Mouse (Mus musculus) midbrain, embryonic 13.5 days (tissue): ENCODE data around the gene Mgat4e. TPM values are rescaled to one million over a fixed set of nuclear protein-coding genes. Genes with fewer than 3 reads are reported as not detected.

ENCODE experiments used
- ATAC-seq: fragments of 200-750 bp; cut with Nextera tagmentation; 2 replicates; pipeline ENCODE4 v1.8.0; 2017; ENCODE audit warnings: mild to moderate bottlenecking, moderate TSS enrichment, moderate library complexity
- H3K27ac ChIP-seq: fragments of 300-500 bp; sonication (generic); 2 replicates; pipeline ENCODE4 v1.5.1; 2015; ENCODE audit warnings: inconsistent platforms, mild to moderate bottlenecking, moderate library complexity
- H3K27me3 ChIP-seq: fragments of 300-500 bp; sonication (generic); 2 replicates; pipeline ENCODE4 v1.6.1; 2015; ENCODE audit warnings: mild to moderate bottlenecking, inconsistent platforms
- H3K36me3 ChIP-seq: fragments of 300-500 bp; sonication (generic); 2 replicates; pipeline ENCODE4 v1.6.1; 2015; ENCODE audit warnings: mild to moderate bottlenecking, inconsistent platforms
- H3K4me1 ChIP-seq: fragments of 300-500 bp; sonication (generic); replicated peaks from 2 replicates; pipeline ENCODE4 v1.6.1; 2015; ENCODE audit warnings: inconsistent platforms
- H3K4me2 ChIP-seq: fragments of 300-500 bp; sonication (generic); replicated peaks from 2 replicates; pipeline ENCODE4 v1.6.1; 2015; ENCODE audit warnings: moderate library complexity, mild to moderate bottlenecking, inconsistent platforms
- H3K4me3 ChIP-seq: fragments of 300-500 bp; sonication (generic); replicated peaks from 2 replicates; pipeline ENCODE4 v1.5.1; 2015; ENCODE audit warnings: mild to moderate bottlenecking, inconsistent platforms
- H3K9ac ChIP-seq: fragments of 300-500 bp; sonication (generic); replicated peaks from 2 replicates; pipeline ENCODE4 v1.6.1; 2015; ENCODE audit warnings: mild to moderate bottlenecking, inconsistent platforms
- H3K9me3 ChIP-seq: fragments of 300-500 bp; sonication (generic); 2 replicates; pipeline ENCODE4 v1.6.1; 2016; ENCODE audit warnings: mild to moderate bottlenecking, inconsistent platforms
- WGBS: fragments of 180-500 bp; shearing (Covaris S2); methylation state at CpG from one replicate; pipeline ENCODE4 v1.1.7; 2015; 5-methylcytosine and 5-hydroxymethylcytosine counted together
- polyA plus RNA-seq: library from polyadenylated mRNA; unstranded; fragments of >200 nt; fragmentation: Nextera tagmentation; extraction: Ambion mirVana; gene quantifications from 2 replicates; pipeline ENCODE4 v1.2.1, GENCODE M21; 2015

Gene Mgat4e
- not detected in 2 replicates for polyA plus RNA-seq

- Histone ChIP-seq H3K36me3 (no peaks in the 10 kb centered on the region), H3K4me2 (no peak within 1 kb of the TSS), H3K9me3 (peaks cover 11% of the 10 kb centered on the region; the same call in 1 of the 2 replicates), H3K4me3 (no peak within 1 kb of the TSS), H3K4me1 (no peaks in the 10 kb centered on the region), H3K27me3 (no peaks in the 10 kb centered on the region), H3K9ac (no peak within 1 kb of the TSS), H3K27ac (no peak within 1 kb of the TSS)
- ATAC-seq = no peak
- 70% methylated on average over 7 of the region's 7 CpGs for WGBS
Measured at GRCm38 (mm10) chr1:134549632-134550132, at the start of gene Mgat4e. Mgat4e (minus strand) TSS chr1:134549682.

- Histone ChIP-seq H3K4me1 (no peaks in the 10 kb centered on the region), H3K27ac (no peak overlapping the region), H3K9me3 (no peaks in the 10 kb centered on the region), H3K9ac (no peak overlapping the region), H3K4me3 (no peak overlapping the region), H3K27me3 (no peaks in the 10 kb centered on the region), H3K36me3 (peaks cover 79% of the 10 kb centered on the region), H3K4me2 (no peak overlapping the region)
- ATAC-seq = no peak
- 91% methylated on average over 9 of the region's 9 CpGs for WGBS
Measured at GRCm38 (mm10) chr1:134597339-134598054, 48.0 kb upstream of the Mgat4e start.

GRCm38 (mm10) chr1:134591773-134592172 lies 42.3 kb upstream of the Mgat4e start:
- H3K27me3 ChIP-seq = no peaks in the 10 kb centered on the region
- H3K4me3 ChIP-seq = no peak overlapping the region
- H3K27ac ChIP-seq = no peak overlapping the region
- peaks cover 61% of the 10 kb centered on the region for H3K36me3 ChIP-seq
- no peaks in the 10 kb centered on the region for H3K9me3 ChIP-seq
- no peaks in the 10 kb centered on the region for H3K4me1 ChIP-seq
- no peak overlapping the region for H3K4me2 ChIP-seq
- no peak for ATAC-seq
- 95% methylated on average over 2 of the region's 2 CpGs for WGBS
- no peak overlapping the region for H3K9ac ChIP-seq

- no peak for ATAC-seq
- no peaks in the 10 kb centered on the region for H3K4me1 ChIP-seq
- no peak overlapping the region for H3K27ac ChIP-seq
- H3K9me3 ChIP-seq = no peaks in the 10 kb centered on the region
- no peak overlapping the region for H3K4me3 ChIP-seq
- H3K9ac ChIP-seq = no peak overlapping the region
- H3K27me3 ChIP-seq = no peaks in the 10 kb centered on the region
- no peak overlapping the region for H3K4me2 ChIP-seq
- peaks cover 57% of the 10 kb centered on the region for H3K36me3 ChIP-seq
Measured at GRCm38 (mm10) chr1:134589676-134590075, 40.2 kb upstream of the Mgat4e start.

- 92% methylated on average over 3 of the region's 3 CpGs for WGBS
- H3K4me1 ChIP-seq = peaks cover 7% of the 10 kb centered on the region
- no peak overlapping the region for H3K4me3 ChIP-seq
- peaks cover 21% of the 10 kb centered on the region for H3K36me3 ChIP-seq
- no peak overlapping the region for H3K9ac ChIP-seq
- H3K27ac ChIP-seq = no peak overlapping the region
- H3K9me3 ChIP-seq = no peaks in the 10 kb centered on the region
- H3K27me3 ChIP-seq = no peaks in the 10 kb centered on the region
- H3K4me2 ChIP-seq = no peak overlapping the region
- no peak for ATAC-seq
Measured at GRCm38 (mm10) chr1:134583560-134583959, 34.1 kb upstream of the Mgat4e start.

- no peaks in the 10 kb centered on the region for H3K27me3 ChIP-seq
- no peak overlapping the region for H3K27ac ChIP-seq
- H3K36me3 ChIP-seq = peaks cover 4% of the 10 kb centered on the region
- H3K9ac ChIP-seq = no peak overlapping the region
- no peak overlapping the region for H3K4me3 ChIP-seq
- 89% methylated on average over 2 of the region's 2 CpGs for WGBS
- H3K4me1 ChIP-seq = peaks cover 7% of the 10 kb centered on the region
- H3K4me2 ChIP-seq = no peak overlapping the region
- no peaks in the 10 kb centered on the region for H3K9me3 ChIP-seq
- no peak for ATAC-seq
Measured at GRCm38 (mm10) chr1:134580796-134581195, 31.3 kb upstream of the Mgat4e start.

GRCm38 (mm10) chr1:134577384-134578120 lies 28.1 kb upstream of the Mgat4e start:
- WGBS = 87% methylated on average over 6 of the region's 6 CpGs
- no peak overlapping the region for H3K27ac ChIP-seq

GRCm38 (mm10) chr1:134573932-134574315 lies 24.4 kb upstream of the Mgat4e start:
- peaks cover 26% of the 10 kb centered on the region for H3K4me1 ChIP-seq

More at GRCm38 (mm10) chr1:134577384-134578120, 28.1 kb upstream of the Mgat4e start:
- Histone ChIP-seq H3K4me3 (no peak overlapping the region), H3K36me3 (no peaks in the 10 kb centered on the region), H3K4me1 (peaks cover 10% of the 10 kb centered on the region), H3K27me3 (no peaks in the 10 kb centered on the region), H3K4me2 (no peak overlapping the region), H3K9me3 (no peaks in the 10 kb centered on the region), H3K9ac (no peak overlapping the region)
- ATAC-seq = no peak

GRCm38 (mm10) chr1:134573300-134573931 lies 23.9 kb upstream of the Mgat4e start:
- no peak overlapping the region for H3K4me2 ChIP-seq
- H3K4me1 ChIP-seq = peaks cover 29% of the 10 kb centered on the region
- H3K36me3 ChIP-seq = no peaks in the 10 kb centered on the region
- no peak overlapping the region for H3K4me3 ChIP-seq
- 91% methylated on average over 1 of the region's 1 CpGs for WGBS
- no peak overlapping the region for H3K27ac ChIP-seq
- no peak overlapping the region for H3K9ac ChIP-seq
- H3K9me3 ChIP-seq = no peaks in the 10 kb centered on the region
- no peak for ATAC-seq
- no peaks in the 10 kb centered on the region for H3K27me3 ChIP-seq

More at GRCm38 (mm10) chr1:134573932-134574315, 24.4 kb upstream of the Mgat4e start:
- Histone ChIP-seq H3K9me3 (no peaks in the 10 kb centered on the region), H3K36me3 (no peaks in the 10 kb centered on the region), H3K9ac (no peak overlapping the region), H3K27me3 (no peaks in the 10 kb centered on the region), H3K4me2 (no peak overlapping the region), H3K4me3 (no peak overlapping the region), H3K27ac (no peak overlapping the region)
- ATAC-seq = no peak
- WGBS = 78% methylated on average over 5 of the region's 5 CpGs

- no peaks in the 10 kb centered on the region for H3K27me3 ChIP-seq
- H3K27ac ChIP-seq = no peak overlapping the region
- 45% methylated on average over 3 of the region's 3 CpGs for WGBS
- no peaks in the 10 kb centered on the region for H3K36me3 ChIP-seq
- ATAC-seq = no peak
- peaks cover 53% of the 10 kb centered on the region for H3K4me1 ChIP-seq
- no peak overlapping the region for H3K9ac ChIP-seq
- no peak overlapping the region for H3K4me3 ChIP-seq
- H3K9me3 ChIP-seq = no peaks in the 10 kb centered on the region
- no peak overlapping the region for H3K4me2 ChIP-seq
Measured at GRCm38 (mm10) chr1:134570631-134571030, 21.1 kb upstream of the Mgat4e start.

GRCm38 (mm10) chr1:134570171-134570570 lies 20.7 kb upstream of the Mgat4e start:
- Histone ChIP-seq H3K4me1 (peaks cover 57% of the 10 kb centered on the region), H3K27me3 (no peaks in the 10 kb centered on the region), H3K9me3 (no peaks in the 10 kb centered on the region), H3K36me3 (no peaks in the 10 kb centered on the region), H3K27ac (no peak overlapping the region), H3K9ac (no peak overlapping the region), H3K4me2 (no peak overlapping the region), H3K4me3 (no peak overlapping the region)
- no peak for ATAC-seq
- 93% methylated on average over 9 of the region's 9 CpGs for WGBS

- no peak for ATAC-seq
- H3K27me3 ChIP-seq = no peaks in the 10 kb centered on the region
- peaks cover 65% of the 10 kb centered on the region for H3K4me1 ChIP-seq
- H3K27ac ChIP-seq = no peak overlapping the region
- H3K4me2 ChIP-seq = no peak overlapping the region
- no peak overlapping the region for H3K4me3 ChIP-seq
- no peaks in the 10 kb centered on the region for H3K36me3 ChIP-seq
- H3K9me3 ChIP-seq = no peaks in the 10 kb centered on the region
- H3K9ac ChIP-seq = no peak overlapping the region
- WGBS = 22% methylated on average over 1 of the region's 1 CpGs
Measured at GRCm38 (mm10) chr1:134567511-134567910, 18.0 kb upstream of the Mgat4e start.
